Mouse (Mus musculus) intestine, embryonic 14.5 days (tissue): ENCODE data around the gene Gm11060. TPM values are rescaled to one million over a fixed set of nuclear protein-coding genes. Genes with fewer than 3 reads are reported as not detected.

ENCODE experiments used
- polyA plus RNA-seq: library from polyadenylated mRNA; unstranded; fragments of >200 nt; fragmentation: Nextera tagmentation; extraction: Ambion mirVana; gene quantifications from 2 replicates; pipeline ENCODE4 v1.2.1, GENCODE M21; 2014

Gm11060 gene
- polyA plus RNA-seq, 1 experiment from 2014 or later, result not detected

Other genes with a start within 250 kb of the Gm11060 start
- gene Prrg4, start 242.1 kb upstream of the Gm11060 start, polyA plus RNA-seq, result 1.3 and 2.7 TPM in 2 replicates
- 7.2 and 10.2 TPM in 2 replicates for gene Ccdc73, start 224.2 kb upstream of the Gm11060 start, polyA plus RNA-seq
- gene Eif3m, start 74.9 kb upstream of the Gm11060 start, polyA plus RNA-seq, result 303 and 311 TPM in 2 replicates
- 18.4 and 20.1 TPM in 2 replicates for gene Wt1, start 34.5 kb downstream of the Gm11060 start, polyA plus RNA-seq
- 1.1 and 2.2 TPM in 2 replicates for gene Them7, start 132.3 kb downstream of the Gm11060 start, polyA plus RNA-seq